Mouse (Mus musculus) embryo, embryonic 10.5 days (tissue): ENCODE results near the gene Tsc22d1.
A peak's percentile ranks its signal among the peaks of the same experiment; 100 is the strongest.

Experiments
- DNase-seq: peaks from one replicate; pipeline ENCODE4 v3.0.0-alpha.2; 2015; ENCODE audit warnings: low spot score

The Tsc22d1 gene

DNA sequence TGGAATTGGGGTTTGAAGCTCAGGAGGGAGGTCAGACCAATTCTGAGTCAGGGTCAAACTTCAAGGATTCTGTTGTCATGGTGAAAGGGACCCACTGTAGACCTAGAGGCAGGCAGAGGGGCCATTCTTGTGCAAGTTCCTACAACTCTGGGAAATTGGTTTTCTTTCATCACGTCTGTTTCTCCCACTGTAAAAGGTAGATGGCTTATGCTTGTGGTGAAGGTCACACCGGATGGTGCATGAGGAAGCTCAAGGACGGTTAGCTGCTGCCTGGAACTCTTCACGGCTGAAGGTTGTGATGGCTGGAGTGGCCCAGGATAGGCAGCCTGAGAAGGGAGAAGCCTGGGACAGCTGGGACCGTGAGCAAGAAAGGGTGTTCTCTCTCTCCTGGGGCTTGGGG is 103.5 kb downstream of the Tsc22d1 start:
- DNase-seq = no peak

DNA sequence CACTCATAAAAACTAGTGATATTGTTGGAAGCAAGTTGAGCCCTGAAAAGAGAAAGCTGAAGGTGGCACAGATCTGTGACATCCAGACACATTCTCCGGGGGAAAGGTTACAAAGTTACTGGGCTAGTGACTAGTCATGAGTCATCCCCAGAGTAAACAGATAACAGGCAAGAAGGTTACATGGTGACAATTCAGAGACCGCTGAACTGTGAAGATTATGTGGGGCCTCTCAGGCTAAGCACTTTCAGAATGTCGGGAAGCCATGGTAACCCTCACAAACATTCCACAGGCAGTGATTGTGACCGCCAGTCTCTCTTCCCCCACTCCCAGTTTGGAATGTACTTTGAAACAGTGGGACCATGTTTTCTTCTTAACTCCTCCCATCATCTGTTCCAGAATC is 105.8 kb downstream of the Tsc22d1 start:
- no peak for DNase-seq

DNA sequence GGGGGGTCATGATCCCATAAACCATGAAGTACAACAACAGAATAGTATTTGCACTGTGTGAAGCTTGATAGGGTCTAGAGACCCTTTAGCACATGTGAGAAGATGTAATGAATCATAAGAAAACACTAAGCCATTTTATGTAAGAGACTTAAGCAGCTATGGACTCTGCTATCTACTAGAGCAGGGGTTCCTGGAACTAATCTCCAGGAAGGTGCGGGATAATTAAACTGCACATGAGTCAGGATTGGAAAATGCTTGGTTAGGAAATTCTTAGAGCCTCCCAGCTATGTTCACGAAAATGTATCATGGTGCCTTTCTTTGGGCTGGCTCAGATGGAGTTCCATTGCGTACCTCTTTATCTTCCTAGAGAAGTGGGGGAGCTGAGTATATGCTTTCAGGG is 106.5 kb downstream of the Tsc22d1 start:
- DNase-seq = no peak

DNA sequence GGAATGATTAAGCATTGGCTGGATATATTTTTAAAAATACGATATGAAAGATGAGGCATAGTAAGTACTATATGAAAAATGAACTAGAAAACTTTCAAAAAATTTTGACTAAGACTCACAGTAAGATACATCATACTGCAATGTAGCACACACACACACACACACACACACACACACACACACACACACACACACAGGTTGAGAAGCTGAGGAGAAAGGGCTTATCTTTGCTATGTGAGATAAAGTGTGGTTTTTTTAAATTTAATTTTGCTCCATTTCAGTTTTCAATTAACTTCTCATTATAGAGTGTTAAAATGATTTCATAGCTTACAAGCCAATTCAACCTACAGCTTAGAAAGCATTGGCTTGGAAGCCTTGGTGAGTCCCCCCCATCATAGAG is 108.6 kb downstream of the Tsc22d1 start:
- DNase-seq = no peak

DNA sequence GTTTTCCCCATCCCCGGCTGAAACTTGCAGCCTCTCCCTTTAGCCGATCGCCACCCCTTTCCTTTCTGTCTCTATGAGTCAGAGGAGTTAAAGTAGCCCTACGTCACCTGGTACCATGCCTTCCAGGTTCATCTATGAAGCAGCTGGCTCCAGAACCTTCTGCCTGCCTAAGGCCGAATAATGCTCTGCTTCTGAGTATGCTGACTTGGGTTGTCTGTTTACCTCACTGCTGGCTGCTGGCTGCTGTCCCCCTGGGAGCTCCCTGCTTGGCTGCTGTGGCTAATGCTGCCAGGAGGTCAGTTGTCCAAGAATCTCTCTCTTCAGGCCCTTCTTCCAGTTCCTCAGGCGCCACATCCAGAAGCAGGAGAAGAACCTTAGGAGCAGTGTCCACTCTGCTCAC is 111.7 kb downstream of the Tsc22d1 start:
- no peak for DNase-seq

DNA sequence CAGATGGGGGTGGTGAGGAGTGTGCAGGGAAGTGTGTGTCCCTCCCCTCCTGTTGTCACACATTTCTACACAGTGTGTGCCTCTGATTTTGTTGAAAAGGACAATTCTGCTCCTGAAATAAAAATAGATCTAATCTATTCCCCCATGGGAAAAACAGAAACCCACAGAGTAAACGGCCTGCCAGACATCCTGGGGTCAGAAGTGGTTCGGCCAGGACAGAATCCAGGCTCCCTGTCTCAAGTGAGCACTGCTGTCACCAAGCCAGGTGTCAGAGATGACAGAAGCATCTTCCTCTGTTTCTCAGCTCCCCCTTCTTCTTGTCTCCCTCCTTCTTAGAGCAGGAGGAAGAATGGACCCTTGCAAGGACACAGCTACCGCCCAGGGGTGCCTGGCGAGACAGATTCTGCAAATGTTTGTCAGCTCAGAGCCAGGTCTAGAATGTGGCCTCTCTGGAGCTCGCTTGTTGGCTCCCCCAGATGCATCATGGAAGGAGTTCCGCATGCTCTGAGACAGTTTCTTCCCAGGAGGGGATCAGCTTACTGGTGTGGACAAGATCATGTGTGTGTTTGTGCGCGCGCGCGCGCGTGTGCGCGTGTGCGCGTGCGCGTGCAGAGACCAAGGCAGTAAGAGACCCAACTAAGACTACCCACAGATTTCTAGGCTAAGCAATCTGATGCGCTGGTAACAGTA is 112.4 kb downstream of the Tsc22d1 start:
- no peak for DNase-seq

DNA sequence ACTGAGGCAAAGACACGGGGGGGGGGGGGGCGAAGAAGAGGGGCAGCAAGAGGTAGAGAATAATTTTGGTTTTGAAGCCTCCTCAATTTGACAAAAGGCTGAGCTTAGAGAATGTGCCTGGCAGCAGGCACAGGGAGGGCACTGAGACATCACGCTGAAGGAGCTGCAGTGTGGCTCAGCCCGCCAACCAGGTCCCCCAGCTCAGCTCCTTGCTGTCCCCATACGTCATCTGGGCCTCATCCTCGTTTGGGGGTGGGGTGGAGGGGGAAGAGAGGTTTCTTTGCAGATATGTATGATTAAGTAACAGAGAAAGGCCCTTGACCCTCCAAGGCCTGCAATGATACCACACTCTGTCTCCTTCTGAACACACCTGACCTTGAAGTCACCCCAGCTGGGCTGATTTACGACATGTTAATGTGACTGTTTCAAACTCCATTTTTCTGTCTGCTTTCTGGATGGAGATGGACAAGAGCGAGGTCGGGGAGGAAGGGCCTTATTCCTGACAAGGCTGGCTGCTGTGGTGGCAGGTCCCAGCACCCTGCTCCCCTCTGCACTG is 113.1 kb downstream of the Tsc22d1 start:
- peak; percentile 53 for DNase-seq

DNA sequence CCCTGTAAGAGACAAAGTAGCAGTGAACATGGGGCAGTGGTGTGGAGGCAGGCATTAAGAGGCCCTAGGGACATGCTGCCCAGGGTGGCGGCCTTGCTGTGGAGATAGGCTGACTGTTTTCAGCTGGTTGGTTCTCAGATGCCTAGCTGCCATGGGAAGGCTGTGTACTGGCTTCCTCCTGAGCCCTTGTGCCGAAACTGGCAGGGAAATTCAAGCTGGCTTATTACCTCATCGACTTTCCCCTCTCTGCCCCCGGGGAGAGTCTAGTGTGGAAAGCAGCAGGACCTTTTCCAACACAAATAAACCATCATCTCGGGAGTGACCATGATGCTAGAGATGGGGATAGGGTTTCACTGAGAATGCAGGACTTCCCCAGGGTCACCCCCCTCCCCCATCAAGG is 113.9 kb downstream of the Tsc22d1 start:
- peak; percentile 52 for DNase-seq

DNA sequence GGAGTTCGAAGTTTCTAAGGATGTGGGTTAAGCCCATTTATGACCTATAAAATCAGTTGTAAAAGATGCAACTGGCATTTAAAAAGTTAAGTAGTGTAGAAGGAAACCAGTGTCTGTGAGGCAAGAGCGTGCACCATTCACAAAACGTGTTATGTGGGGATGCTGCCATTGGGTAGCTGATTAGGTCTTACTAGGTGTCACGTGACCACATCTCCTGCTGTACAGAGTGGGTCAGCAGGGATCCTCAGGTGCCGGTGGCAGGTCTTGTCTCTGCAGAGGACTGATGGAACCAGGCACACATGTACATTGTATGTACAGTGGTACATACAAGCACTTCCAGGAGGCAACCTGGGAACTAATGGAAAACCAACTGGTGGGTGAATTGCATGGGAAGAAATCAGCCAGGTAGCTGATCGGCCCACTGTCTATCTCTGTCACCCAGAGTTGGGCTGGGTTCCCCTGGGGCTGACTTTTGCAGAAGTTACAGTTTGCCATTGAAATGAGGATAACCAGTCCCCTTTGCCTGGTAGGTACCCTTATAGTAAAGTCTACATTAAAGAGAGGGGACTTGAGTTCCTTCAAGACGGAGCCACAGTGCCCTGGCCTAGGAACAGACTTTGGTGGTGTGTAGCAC is 116.4 kb downstream of the Tsc22d1 start:
- DNase-seq = no peak

DNA sequence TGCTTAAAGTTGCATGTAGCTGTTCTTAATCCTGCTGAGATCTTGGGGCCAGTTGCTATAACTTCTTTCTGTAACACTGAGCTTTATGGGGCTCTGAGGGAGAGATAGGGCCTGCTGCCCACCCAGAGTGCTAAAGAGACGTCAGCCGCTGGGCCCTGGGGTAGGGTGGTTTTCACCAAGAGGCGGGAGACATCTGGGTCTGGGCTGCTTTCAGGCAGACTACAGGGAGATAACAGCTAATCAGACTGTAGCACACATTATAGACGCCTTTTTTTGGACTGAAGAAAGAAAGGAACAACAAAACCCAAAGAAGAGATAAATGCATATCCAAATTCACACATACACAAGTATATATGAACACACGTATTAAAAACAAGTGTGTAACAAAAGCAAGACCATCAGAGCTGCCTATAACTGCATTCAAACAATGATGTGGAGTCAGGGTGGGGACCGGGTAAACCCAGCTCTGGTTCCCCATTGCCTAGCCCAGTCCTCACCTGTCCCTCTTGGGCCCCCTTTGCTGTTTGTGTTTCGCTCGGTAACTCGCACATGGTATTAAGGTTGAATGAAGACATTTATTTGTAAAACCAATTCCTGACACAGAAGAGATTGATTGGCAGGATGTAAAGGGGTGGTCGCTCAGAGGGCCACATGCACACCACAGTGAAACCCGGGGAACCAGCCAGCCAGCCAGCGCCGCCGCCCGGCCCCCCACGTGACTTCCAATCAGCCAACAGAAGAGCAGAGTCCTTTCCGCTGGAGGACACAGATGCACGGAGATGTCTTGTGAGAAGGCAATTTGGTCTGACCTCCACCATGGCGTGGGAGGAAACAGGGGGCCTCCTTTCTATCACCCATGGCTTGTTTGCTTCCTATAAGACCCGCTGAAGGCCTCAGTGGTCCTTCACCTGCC is 117.8 kb downstream of the Tsc22d1 start:
- peak; percentile 80 for DNase-seq

DNA sequence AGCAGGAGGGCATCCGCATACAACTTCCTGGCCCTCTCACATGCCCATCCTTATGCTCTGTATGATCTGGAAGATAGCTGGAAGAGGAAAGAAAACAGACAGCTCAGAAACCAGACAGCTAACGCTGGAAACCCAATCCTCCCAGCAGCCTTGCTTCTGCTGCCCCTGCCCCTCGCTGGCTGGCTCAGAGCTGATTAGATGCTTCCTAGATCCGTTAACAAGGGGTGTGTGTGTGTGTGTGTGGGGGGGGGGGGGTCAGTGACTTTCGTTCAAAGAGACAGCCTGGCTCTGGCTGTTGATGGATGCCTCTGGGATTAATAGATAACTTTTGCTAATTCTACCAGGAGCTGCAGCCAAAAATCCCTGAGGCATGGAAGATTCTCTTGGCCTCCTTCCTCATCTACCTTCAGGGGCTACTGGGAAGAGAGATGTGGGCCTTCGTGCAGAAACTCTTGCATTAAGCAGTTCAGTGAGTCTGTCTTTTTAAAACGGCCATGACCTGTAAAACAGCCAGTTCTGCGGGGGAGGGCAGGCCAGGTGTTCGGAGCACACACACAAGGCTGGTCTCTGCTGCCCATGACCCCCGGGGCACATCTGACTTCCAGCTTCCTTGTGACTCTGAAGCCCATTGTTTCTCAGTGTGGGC is 118.5 kb downstream of the Tsc22d1 start:
- peak; percentile 68 for DNase-seq

DNA sequence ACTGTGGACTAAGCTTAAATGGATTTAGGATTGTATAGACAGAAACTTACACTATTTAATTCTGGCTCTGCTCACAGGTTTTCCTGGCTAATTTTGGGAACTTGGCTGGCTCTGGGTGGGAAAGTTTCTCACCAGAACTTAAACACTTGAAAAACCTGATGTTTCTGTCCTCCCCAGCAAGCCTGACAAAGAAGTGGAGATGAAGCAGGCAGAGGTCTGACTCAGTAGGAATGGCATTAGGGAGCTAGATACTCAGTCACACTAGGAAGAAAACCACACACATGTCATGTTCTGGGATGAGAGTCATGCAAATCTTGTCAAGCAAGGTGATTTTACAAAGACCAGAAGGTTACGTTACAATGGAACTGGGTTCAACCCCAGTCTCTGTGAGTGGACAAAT is 120.3 kb downstream of the Tsc22d1 start:
- no peak for DNase-seq

DNA sequence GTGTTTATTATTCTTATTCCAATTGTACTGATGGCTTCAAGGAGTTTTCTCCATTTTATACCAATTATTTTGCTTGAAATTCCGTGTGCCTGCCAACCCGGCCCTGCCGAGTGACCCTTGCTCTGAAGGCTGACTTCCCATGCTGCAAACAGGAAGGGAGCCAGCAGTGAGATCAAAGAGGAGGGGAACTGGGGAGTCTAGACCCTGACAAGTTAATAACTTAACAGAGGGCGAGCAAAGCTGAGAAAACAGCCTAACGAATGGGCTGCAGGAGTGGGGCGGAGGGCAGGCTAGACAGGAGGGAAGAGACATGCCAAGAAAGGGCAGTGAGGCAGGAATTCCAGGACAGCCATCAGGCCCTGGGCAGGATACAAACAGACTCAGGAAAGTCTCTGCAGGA is 122.2 kb downstream of the Tsc22d1 start:
- peak; percentile 74 for DNase-seq

DNA sequence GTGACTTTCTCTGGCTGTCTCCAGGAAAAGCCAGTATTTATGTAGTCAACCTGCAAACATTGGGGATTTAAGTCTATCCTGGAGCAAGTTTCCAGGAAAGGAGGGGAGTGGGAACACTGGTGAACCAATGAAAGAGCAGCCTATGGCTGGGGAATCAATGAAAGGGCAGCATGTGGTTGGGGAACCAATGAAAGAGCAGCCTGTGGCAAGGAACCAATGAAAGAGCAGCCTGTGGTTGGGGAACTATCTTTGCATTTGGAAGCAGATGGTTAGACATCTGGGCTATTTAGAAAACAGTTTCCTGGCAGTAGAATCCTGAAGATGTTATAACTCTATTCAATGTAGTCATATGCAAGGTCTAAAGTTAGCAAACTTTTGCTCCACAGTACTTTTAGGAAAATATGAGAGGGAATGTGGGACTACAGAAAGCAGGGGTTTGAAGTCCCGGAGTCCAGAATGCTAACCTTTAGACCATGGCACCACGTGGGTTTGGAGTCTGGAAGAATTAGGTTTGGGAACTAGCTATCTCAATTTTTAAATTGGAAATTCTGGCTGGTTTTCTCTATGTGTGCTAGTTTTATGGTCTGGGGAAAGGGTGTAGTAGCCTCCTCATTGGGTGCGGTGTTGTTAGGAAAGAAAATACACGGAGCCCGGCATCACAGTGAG is 125.4 kb downstream of the Tsc22d1 start:
- no peak for DNase-seq

DNA sequence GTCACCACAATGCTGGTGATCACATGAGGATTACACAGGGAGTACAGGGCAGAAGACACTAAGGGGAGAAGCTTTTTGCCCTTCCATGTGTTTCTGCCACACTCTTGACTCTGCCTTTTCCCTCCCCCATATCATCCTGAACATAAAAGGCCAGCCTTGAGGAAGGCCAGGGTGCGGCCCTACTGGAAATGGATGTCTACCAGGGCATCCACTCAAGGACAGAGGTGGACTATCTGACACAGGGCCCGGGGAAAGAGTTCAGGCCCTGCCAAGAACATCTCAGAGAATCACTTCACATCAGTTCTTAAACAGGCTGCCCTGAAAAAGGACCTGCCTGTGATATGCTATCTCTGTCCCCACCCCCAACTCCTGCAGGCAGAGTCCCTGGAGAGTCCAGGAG is 126.6 kb downstream of the Tsc22d1 start:
- DNase-seq = no peak

DNA sequence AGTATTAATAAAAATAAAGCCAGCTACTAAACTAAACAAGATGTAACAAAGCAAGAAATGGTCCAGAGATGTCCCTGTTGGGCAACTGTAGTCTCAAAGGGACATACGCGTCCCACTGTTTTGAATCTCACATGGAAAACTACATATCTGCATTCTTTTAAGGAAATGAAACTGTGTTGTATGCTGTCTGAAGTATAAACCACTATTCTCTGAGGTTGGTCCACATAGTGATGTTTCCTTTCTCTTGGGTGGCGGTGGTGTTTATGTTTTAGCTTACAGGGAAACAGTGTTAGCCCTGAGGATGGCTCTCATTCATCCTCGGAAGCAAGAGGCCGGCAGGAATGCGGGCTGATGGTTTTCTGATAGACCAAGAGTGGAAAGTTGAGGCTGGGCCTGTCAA is 129.4 kb downstream of the Tsc22d1 start:
- no peak for DNase-seq

DNA sequence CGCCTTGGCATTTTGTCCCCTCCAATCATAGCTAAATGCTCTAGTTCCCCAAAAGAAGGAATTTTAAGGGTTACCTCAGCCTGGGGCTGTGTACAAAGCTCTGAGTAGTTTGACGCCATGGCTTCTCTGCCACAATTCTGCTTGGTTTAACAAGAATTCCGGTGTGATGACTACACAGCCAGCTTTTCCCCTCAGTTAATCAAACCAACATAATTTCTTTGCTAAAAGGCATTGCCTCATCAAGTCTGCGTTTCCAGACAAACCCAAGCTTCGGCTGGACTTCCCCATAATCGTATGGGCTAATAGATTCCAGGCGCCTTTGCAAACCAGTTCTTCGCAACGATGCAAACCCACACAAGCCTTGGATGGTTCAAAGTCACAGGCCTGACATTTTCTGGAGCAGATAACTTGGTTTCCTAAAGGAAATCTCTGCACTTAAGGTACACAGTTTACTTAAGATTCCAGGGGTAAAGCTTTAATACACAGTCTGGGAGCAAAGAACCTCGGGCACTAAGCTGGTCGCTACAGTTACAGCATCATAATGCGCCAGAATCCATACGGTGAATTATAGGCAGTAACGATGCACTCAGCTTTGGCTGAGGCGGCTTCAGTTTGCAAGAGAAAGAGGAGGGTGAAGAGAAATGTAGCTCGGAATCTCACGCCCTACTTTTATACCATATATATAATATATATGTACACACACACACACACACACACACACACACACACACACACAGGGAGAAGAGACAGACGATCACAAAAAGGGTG is 140.7 kb downstream of the Tsc22d1 start:
- DNase-seq = peak; percentile 44

DNA sequence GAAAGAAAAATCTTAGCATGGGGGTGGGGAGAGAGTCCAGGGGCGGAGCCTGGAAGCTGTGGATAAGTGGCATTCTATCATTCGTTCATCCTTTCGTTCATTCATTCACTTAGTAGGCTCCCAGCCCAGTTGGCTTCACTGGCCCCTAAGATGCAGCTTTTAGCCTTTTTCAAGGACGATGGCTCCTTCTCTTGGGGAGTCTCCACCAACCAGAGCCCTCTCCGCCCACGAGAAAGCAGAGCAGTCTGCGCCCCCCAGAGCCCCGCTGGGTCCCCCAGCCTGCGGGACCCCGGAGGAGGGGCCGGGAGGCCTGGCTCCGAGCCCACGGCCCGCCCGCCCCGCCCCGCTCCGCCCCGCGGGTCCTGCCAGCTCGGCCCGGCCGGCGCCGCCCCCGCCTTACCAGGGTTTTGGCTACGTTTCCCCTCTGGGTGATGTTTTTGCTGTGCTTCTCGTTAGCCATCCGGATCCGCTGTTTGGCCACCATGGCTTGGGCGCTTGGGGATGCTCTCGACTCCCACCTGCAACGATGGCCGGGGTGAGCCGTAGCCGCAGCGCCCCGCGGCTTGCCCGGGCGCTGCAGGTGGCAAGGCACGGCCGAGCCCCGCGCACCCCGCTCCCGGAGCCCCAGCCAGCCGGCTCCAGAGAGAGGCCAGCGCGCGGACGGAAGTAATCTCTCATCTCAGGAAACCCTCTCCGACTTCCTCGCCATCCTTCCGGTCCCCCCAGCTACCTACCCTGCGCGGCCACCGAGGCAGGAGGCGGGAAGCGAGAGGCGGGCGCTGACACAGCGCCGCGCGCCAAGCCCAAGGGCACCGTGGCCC is 141.5 kb downstream of the Tsc22d1 start:
- DNase-seq = peak; percentile 70

DNA sequence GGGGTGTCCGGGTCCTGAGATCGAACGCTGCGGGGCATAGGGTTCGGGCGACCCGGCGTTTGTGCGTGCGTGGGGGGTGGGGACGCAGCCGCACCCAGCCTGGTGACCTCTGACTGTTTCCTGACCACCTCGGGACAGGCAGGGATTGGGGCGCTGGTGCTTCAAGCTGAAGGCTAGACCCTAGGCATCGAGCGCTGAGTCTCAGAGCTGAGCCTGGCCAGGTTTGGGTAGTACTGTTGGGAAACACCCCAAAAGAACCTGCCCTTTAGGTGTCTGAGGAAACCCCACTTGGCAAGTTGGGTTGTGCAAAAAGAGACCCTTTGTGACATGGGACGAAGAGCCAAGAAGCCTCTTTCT is 142.1 kb downstream of the Tsc22d1 start, which contains the start of gene Serp2:
Gene Serp2 (minus strand): TSS at position 38 of the 357 bp plus-strand sequence.
- no peak for DNase-seq
